Mouse (Mus musculus): ENCODE measurements around the gene Naf1. TPM values are rescaled to one million over a fixed set of nuclear protein-coding genes. Genes with fewer than 3 reads are reported as not detected.

The Naf1 gene
- total RNA-seq (2021) = 1 to 10 TPM; 2.7 to 3.6 TPM
- long read RNA-seq, experiment 1 = 0 reads
- long read RNA-seq, experiment 2, partial matches to known transcripts = 1 of 1 reads
- long read RNA-seq, experiment 2, other reads (novel, unspliced or antisense) = 0 of 1 reads

- intact Hi-C loops (cut with DNase I) = loop anchor here (10.0 kb wide), 1 partner anchor 375 kb away; the partner anchor contains the start of gene Tma16
- peak; percentile 88 for DNase-seq
Measured at GRCm38 (mm10) chr8:66860023-66860422, at the start of gene Naf1. Gene Naf1 (plus strand): TSS chr8:66860217.

- intact Hi-C loops (cut with DNase I) = loop anchor here (10.0 kb wide), 1 partner anchor 376 kb away; the partner anchor contains the start of gene Tma16
- DNase-seq = peak; percentile 7 to 17
Measured at GRCm38 (mm10) chr8:66860921-66861588, 1.0 kb downstream of the Naf1 start.

DNA sequence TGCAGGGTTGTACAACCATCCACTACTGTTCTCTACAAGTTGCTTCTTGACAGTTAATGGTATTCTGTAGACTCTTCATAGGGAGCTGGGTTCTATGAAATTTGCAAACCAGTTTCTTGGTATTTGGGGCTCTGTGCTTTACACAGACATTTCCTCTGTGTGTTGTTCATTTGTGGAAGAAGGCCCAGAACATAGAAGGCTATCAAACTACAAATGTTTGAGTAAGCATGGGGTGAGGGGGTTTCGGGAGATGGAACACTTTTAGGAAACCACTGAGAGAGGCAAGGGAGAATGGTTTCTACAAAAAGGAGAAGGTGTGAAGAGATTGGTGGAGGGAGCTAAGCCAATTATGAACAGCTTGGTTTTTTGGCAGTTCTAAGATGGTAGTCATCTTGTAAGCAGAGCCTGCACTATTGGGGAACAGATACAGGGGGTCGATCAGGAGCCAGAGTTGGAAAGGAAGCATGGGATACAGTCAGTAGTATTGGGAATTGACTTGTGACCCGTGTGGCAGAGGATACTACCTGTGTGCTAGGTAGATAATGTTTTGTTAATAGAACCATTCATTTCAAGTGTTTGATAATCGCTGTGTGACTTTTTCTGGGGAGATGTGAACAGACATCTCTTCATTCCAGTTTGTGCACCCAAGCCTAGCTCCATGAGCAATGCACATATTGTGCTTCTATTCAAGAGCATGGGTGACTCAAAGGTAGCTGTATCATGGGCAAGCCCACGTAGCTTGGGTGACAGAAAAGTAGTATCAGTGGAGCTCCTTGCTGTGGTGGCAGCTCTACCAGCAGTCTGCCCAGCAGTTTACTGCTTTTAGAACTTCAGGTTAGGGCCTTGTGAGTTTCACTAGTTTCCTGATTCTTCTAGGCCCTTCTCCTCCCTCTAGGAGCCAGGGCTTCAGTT is 1.8 kb downstream of the Naf1 start:
- DNase-seq = no peak
- intact Hi-C loops (cut with DNase I) = loop anchor here (10.0 kb wide), 1 partner anchor 377 kb away; the partner anchor contains the start of gene Tma16

DNA sequence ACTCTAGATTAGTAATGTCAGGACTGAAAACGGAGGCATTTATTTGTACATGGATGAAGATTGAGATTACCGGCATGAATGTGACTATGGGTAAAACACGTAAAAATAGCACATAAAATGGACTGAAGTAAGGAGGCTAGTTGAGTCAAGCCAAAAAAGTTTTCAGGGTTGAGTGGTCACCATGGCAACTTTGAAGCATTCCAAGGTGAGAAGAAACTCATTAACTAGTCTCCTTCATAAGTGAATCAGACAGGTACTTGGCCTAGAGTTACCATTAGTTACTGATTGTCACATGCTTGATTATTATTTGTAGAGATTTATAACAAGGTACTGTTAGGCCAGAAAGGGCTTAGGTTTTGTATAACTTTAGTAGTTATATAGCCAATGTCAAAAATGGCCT is 3.7 kb downstream of the Naf1 start:
- DNase-seq = no peak
- intact Hi-C loops (cut with DNase I) = loop anchor here (10.0 kb wide), 1 partner anchor 379 kb away; the partner anchor contains the start of gene Tma16

DNA sequence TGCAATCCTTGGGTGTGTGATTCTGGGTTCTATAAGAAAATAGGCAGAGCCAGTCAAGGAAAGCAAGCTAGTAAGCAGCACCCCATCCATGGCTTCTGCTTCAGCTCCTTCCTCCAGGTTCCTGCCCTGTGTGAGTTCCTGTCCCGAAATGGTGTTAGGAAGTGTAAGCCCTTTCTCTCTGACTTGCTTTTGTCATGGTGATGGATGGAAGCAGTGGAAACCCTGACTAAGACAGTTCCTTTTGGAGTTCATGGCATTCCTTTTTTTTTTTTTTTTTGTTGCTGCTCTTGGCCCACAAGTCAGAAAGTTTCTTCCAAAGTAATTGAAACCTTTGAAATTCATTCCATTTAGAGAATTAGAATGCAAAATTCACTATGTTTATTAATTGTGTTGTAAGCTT is 5.1 kb downstream of the Naf1 start:
- DNase-seq = no peak
- intact Hi-C loops (cut with DNase I) = loop anchor here (10.0 kb wide), 1 partner anchor 380 kb away; the partner anchor contains the start of gene Tma16

GRCm38 (mm10) chr8:66867679-66868078 is 7.7 kb downstream of the Naf1 start:
- intact Hi-C loops (cut with DNase I) = loop anchor here (10.0 kb wide), 1 partner anchor 383 kb away; the partner anchor contains the start of gene Tma16
- no peak for DNase-seq

DNA sequence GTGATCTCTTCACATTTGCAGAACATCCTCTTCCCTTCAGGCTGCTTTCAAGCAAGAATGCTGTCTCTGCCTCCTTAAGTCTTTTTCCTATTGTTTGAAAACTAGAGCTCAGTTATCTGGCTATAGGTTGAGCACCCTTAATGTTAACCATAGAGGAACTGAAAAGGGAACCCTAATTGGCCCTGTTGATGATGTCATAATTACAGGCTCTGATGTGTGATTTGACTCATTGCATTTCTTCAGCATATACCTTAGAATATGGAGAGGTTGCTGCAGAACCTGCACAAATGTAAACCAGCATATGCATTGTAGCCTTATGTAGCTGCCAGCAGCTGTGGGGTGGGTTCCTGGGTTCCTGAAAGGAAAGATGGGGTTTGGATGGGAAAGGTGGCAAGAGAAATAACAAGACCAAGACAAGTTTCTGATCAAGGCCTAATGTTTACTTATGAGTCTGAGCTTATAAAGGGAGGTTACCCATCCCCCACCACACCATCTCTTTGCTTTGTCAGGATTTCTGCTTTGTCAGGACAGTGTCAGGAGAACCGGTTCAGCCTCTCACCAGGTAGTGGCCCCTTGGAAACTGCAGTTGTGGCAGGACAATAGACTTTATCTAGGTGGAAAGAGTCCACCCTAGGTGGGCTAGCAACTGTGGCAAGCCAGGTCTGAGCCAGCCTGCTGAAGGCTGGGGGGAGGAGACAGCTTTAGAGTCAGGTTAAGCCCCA is 9.4 kb downstream of the Naf1 start:
- intact Hi-C loops (cut with DNase I) = loop anchor here (10.0 kb wide), 1 partner anchor 385 kb away; the partner anchor contains the start of gene Tma16

GRCm38 (mm10) chr8:66883866-66884265 is 23.8 kb downstream of the Naf1 start:
- intact Hi-C loops (cut with DNase I) = no loop called here
- no peak for DNase-seq

More for the DNA sequence above, 9.4 kb downstream of the Naf1 start:
- DNase-seq = no peak

DNA sequence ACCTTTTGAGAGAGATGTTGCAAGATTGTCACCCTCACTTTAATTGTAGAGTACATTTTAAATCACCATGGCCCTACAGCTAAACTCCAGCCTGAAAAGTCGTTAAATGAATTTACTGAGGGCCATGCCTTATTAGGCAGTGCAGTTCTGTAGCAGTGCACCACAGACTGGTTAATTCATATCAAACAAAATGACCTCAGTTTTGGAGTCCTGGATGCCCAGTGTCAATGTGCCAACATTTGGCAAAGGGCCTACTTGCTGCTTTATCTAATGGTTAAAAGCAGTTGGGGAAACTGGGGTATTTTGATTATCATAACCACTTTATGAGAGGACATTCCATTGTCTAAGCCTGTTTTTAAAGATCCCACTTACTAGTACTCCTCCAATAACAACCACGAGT is 31.9 kb downstream of the Naf1 start:
- intact Hi-C loops (cut with DNase I) = no loop called here
- DNase-seq = no peak

GRCm38 (mm10) chr8:66905000-66905399 is 45.0 kb downstream of the Naf1 start:
- intact Hi-C loops (cut with DNase I) = no loop called here
- DNase-seq = no peak

DNA sequence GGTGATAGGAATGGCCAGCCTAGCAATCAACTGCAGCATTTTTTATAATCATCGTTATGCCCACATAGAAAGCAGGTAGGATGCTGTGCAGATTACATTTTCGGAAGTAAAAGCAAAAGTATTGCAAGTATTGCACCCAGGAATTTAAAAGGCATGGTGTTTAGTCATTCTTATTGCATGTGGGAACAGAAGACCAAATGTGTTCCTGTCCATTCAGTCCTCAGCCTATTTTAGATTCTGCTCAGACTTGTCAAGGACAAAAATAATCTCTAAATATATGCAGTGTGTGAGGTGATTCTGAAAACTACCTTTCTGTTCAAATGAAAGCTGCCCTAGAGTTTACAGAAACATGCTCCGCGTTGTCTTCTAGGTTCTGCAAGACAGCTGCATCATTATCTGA is 45.5 kb downstream of the Naf1 start:
- intact Hi-C loops (cut with DNase I) = no loop called here
- DNase-seq = no peak

DNA sequence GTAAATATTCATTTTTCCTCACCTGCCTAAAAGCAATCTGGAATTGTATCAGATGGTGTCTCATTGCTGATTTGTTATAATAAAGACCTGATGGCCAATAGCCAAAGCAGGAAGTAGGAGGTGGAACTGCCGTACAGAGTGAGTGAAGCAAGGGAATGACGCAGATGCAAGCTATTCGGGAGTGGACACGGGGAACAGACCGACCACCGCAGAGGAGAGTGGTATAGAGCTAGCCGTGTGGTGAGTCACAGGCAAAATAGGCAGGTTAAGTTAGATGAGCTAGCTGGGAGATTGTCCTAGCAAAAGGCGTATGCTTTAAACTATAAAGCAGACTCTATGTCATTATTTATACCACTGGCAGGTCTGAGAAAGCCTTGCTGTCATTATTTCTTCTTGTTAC is 46.1 kb downstream of the Naf1 start:
- intact Hi-C loops (cut with DNase I) = no loop called here

GRCm38 (mm10) chr8:66910684-66911083 is 50.7 kb downstream of the Naf1 start:
- intact Hi-C loops (cut with DNase I) = loop anchor here (5.0 kb wide), 1 partner anchor 208 kb away; no protein-coding TSS in a partner anchor

More for the DNA sequence above, 46.1 kb downstream of the Naf1 start:
- no peak for DNase-seq

GRCm38 (mm10) chr8:66913616-66914536 is 53.9 kb downstream of the Naf1 start:
- intact Hi-C loops (cut with DNase I) = loop anchor here (5.0 kb wide), 1 partner anchor 212 kb away; no protein-coding TSS in a partner anchor
- peak; percentile 10 to 17 for DNase-seq

More at GRCm38 (mm10) chr8:66910684-66911083, 50.7 kb downstream of the Naf1 start:
- no peak for DNase-seq

GRCm38 (mm10) chr8:66916056-66916455 is 56.0 kb downstream of the Naf1 start:
- DNase-seq = no peak

DNA sequence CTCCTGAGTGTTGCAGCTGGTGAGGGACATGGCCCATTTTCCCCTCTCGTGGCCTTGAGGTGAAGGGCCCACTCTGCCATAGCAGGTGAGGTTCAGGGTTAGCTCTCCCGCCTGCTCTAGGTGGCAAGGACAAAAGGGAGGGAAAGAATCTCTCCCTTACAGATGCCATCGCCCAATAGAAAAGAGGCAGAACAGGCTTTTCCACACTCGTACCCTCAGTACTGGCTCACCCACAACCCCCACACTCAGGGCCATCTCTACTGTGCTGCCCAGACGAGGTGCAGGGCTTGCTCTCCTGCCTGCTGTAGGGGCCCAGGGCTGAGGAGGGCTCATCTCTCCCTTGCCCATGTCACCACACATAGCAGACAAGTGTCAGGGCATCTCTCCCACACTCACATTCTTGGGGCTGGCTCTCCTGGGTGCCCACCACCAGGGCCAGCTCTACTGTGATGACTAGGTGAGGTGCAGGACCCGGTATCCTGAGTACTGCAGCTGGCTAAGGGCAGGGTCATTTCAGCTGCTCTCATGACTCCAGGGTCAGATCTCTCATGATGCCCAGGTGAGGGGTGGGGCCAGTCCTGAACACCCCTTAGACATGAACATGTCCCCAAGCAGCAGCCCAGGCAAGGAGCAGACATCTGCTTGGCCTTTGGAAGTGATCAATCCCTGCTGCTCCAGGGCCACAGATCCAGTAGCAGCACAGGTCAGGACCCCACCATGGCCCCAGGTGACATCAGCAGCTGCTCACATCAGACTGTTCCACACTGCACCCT is 57.9 kb downstream of the Naf1 start:
- intact Hi-C loops (cut with DNase I) = no loop called here
- DNase-seq = no peak

More at GRCm38 (mm10) chr8:66916056-66916455, 56.0 kb downstream of the Naf1 start:
- intact Hi-C loops (cut with DNase I) = no loop called here

- no peak for DNase-seq
- intact Hi-C loops (cut with DNase I) = no loop called here
Measured at GRCm38 (mm10) chr8:66918471-66918870, 58.5 kb downstream of the Naf1 start.

GRCm38 (mm10) chr8:66933746-66934145 is 73.7 kb downstream of the Naf1 start:
- DNase-seq = no peak
- intact Hi-C loops (cut with DNase I) = no loop called here
